ENCODE assay signal across 8 mouse cellular contexts in genomic region chr8:72491680-72492621, GRCm38 (mm10). TPM values are rescaled to one million over a fixed set of nuclear protein-coding genes. Genes with fewer than 3 reads are reported as not detected.
DNase-seq lines count a peak whose midpoint lies in the region; ATAC-seq lines count a peak whose summit lies in the region.

Gene Slc35e1 (minus strand): TSS chr8:72492614.

- peak; percentile 57 for DNase-seq in R1 (ENCODE audit: low read depth, low spot score)
- peak; percentile 35 for DNase-seq in embryonic facial prominence, embryonic 14.5 days (ENCODE audit: low spot score)
- no peak for DNase-seq in liver, embryonic 13.5 days
- DNase-seq in natural killer cell, adult 2 months (ENCODE audit: low spot score in 2 of 2), result peak; percentile 64 to 65
- peak; percentile 13 to 32 for DNase-seq in thymus, postnatal 36 days

- H3K27me3 ChIP-seq in embryonic facial prominence, embryonic 14.5 days (replicated peaks; ENCODE audit: control insufficient read depth, insufficient read depth, low read length), result no peaks in the 10 kb centered on the region
- H3K27me3 ChIP-seq in heart, embryonic 11.5 days (ENCODE audit: control insufficient read depth, insufficient read depth, low read length), result no peaks in the 10 kb centered on the region
- no peaks in the 10 kb centered on the region for H3K27me3 ChIP-seq in kidney, embryonic 14.5 days (ENCODE audit: control insufficient read depth, insufficient read depth, low read length)
- H3K27me3 ChIP-seq in liver, embryonic 13.5 days, result no peaks in the 10 kb centered on the region

- under 1% methylated on average over 46 of the region's 98 CpGs for WGBS in embryonic facial prominence, embryonic 14.5 days
- under 1% methylated on average over 68 of the region's 98 CpGs for WGBS in heart, embryonic 11.5 days (ENCODE audit: insufficient replicate concordance)
- WGBS in kidney, embryonic 14.5 days, result under 1% methylated on average over 80 of the region's 98 CpGs
- WGBS in liver, embryonic 13.5 days (ENCODE audit: insufficient replicate concordance), result 1% methylated on average over 82 of the region's 98 CpGs

- H3K36me3 ChIP-seq in embryonic facial prominence, embryonic 14.5 days (ENCODE audit: control insufficient read depth, insufficient read depth, low read length), result peaks cover 54% of the 10 kb centered on the region
- H3K36me3 ChIP-seq in heart, embryonic 11.5 days (ENCODE audit: control insufficient read depth, insufficient read depth, low read length), result peaks cover 26% of the 10 kb centered on the region
- peaks cover 47% of the 10 kb centered on the region for H3K36me3 ChIP-seq in kidney, embryonic 14.5 days (ENCODE audit: control insufficient read depth, insufficient read depth, low read length)
- H3K36me3 ChIP-seq in liver, embryonic 13.5 days, result peaks cover 57% of the 10 kb centered on the region

- ATAC-seq in CD4-positive, CD25-positive, alpha-beta regulatory T cell, adult 4 months, result peak; percentile 36
- ATAC-seq in embryonic facial prominence, embryonic 14.5 days (ENCODE audit: low read depth), result no peak; the same call in none of the 2 replicates
- ATAC-seq in heart, embryonic 11.5 days (replicated peaks; ENCODE audit: insufficient number of reproducible peaks, low FRiP score, low TSS enrichment), result peak; percentile 16; the same call in 1 of the 2 replicates
- ATAC-seq in kidney, embryonic 14.5 days (ENCODE audit: low FRiP score, low TSS enrichment), result peak; percentile 8; the same call in 1 of the 2 replicates
- ATAC-seq in liver, embryonic 13.5 days (ENCODE audit: low read depth), result peak; percentile 32

- peak within 1 kb of the TSS; percentile 88 for H3K9ac ChIP-seq in embryonic facial prominence, embryonic 14.5 days (ENCODE audit: low read depth, low read length)
- H3K9ac ChIP-seq in heart, embryonic 11.5 days (ENCODE audit: low read depth, low read length), result peak within 1 kb of the TSS; percentile 86
- H3K9ac ChIP-seq in kidney, embryonic 14.5 days (ENCODE audit: low read depth, low read length), result peak within 1 kb of the TSS; percentile 86
- peak within 1 kb of the TSS; percentile 94 for H3K9ac ChIP-seq in liver, embryonic 13.5 days

- H3K9me3 ChIP-seq in embryonic facial prominence, embryonic 14.5 days (ENCODE audit: control insufficient read depth, low read length), result no peaks in the 10 kb centered on the region
- H3K9me3 ChIP-seq in heart, embryonic 11.5 days (replicated peaks; ENCODE audit: control insufficient read depth, low read length), result no peaks in the 10 kb centered on the region
- H3K9me3 ChIP-seq in kidney, embryonic 14.5 days (ENCODE audit: control insufficient read depth, low read length), result no peaks in the 10 kb centered on the region
- no peaks in the 10 kb centered on the region for H3K9me3 ChIP-seq in liver, embryonic 13.5 days (replicated peaks)

- H3K4me1 ChIP-seq in embryonic facial prominence, embryonic 14.5 days (ENCODE audit: control insufficient read depth, insufficient read depth, low read length), result 0 out of 2 replicates have a peak, but pooled peaks cover 7% of the 10 kb centered on the region
- peaks cover 20% of the 10 kb centered on the region for H3K4me1 ChIP-seq in heart, embryonic 11.5 days (ENCODE audit: control insufficient read depth, insufficient read depth, low read length)
- H3K4me1 ChIP-seq in kidney, embryonic 14.5 days (ENCODE audit: control insufficient read depth, insufficient read depth, low read length), result peaks cover 11% of the 10 kb centered on the region
- H3K4me1 ChIP-seq in liver, embryonic 13.5 days (replicated peaks), result peaks cover 65% of the 10 kb centered on the region

- H3K4me2 ChIP-seq in embryonic facial prominence, embryonic 14.5 days (ENCODE audit: low read depth, low read length), result peak within 1 kb of the TSS; percentile 85
- peak within 1 kb of the TSS; percentile 70 for H3K4me2 ChIP-seq in heart, embryonic 11.5 days
- peak within 1 kb of the TSS; percentile 90 for H3K4me2 ChIP-seq in kidney, embryonic 14.5 days (replicated peaks; ENCODE audit: low read depth, low read length)
- peak within 1 kb of the TSS; percentile 91 for H3K4me2 ChIP-seq in liver, embryonic 13.5 days

- peak within 1 kb of the TSS; percentile 83 for H3K27ac ChIP-seq in embryonic facial prominence, embryonic 14.5 days (replicated peaks; ENCODE audit: low read depth, low read length)
- peak within 1 kb of the TSS; percentile 75 for H3K27ac ChIP-seq in heart, embryonic 11.5 days (ENCODE audit: low read depth, low read length)
- H3K27ac ChIP-seq in kidney, embryonic 14.5 days (ENCODE audit: low read depth, low read length), result peak within 1 kb of the TSS; percentile 81
- peak within 1 kb of the TSS; percentile 87 for H3K27ac ChIP-seq in liver, embryonic 13.5 days

- H3K4me3 ChIP-seq in embryonic facial prominence, embryonic 14.5 days (ENCODE audit: low read depth, low read length), result peak within 1 kb of the TSS; percentile 91
- H3K4me3 ChIP-seq in heart, embryonic 11.5 days (ENCODE audit: low read depth, low read length), result peak within 1 kb of the TSS; percentile 94
- H3K4me3 ChIP-seq in kidney, embryonic 14.5 days (ENCODE audit: low read length), result peak within 1 kb of the TSS; percentile 92
- peak within 1 kb of the TSS; percentile 98 for H3K4me3 ChIP-seq in liver, embryonic 13.5 days (replicated peaks)

RNA-seq across cellular contexts. Expression of gene Slc35e1, which starts in this region (rescaled TPM):
- 1 to 10 TPM; 6.9 to 8.8 TPM for polyA plus RNA-seq in CD4-positive, CD25-positive, alpha-beta regulatory T cell, adult 4 months (2017; shearing (Covaris generic))
- polyA plus RNA-seq in embryonic facial prominence, embryonic 14.5 days (2014; fragmentation: Nextera tagmentation; extraction: Ambion mirVana), result 14.9 and 15.4 TPM in 2 replicates
- polyA plus RNA-seq in heart, embryonic 11.5 days (2014; fragmentation: Nextera tagmentation; extraction: Ambion mirVana), result 12.2 and 12.6 TPM in 2 replicates
- polyA plus RNA-seq in kidney, embryonic 14.5 days (2014; fragmentation: Nextera tagmentation; extraction: Ambion mirVana), result 10.8 and 19.7 TPM in 2 replicates
- 6.1 and 6.4 TPM in 2 replicates for polyA plus RNA-seq in liver, embryonic 13.5 days (2015; fragmentation: Nextera tagmentation; extraction: Ambion mirVana)
